Mouse (Mus musculus) lung, postnatal 14 days (tissue): ENCODE measurements around the gene Psg17.
"Not testable (repeated sequence)": the region's sequence is repeated elsewhere in the genome, so short reads cannot be mapped to it uniquely, and the experiment has no call there.

ENCODE experiments used
- DNase-seq: peaks from one replicate; pipeline ENCODE4 v3.0.0; 2021

Gene Psg17

DNA sequence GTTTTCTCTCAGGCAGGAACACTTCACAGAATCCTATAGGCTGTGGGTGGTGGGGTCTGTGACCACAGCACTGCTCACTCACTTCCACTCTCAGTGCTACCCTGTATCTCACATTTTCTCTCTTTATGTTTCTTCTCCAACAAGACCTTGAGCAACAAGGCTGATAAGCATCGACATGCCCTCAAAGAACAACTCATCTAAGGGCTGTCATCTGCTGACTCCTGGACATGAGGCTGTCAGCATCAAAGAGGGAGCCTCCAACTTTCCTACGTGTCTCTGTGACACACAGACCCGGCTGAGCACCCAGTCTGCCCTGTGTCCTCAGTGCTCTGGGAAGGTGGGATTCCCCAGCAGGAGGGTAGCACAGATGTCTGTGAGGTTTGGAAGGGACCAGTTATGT, at the start of gene Psg17:
Gene Psg17, minus strand, starts transcription at position 101 of the 400 bp plus-strand sequence.
- DNase-seq, result no peak

DNA sequence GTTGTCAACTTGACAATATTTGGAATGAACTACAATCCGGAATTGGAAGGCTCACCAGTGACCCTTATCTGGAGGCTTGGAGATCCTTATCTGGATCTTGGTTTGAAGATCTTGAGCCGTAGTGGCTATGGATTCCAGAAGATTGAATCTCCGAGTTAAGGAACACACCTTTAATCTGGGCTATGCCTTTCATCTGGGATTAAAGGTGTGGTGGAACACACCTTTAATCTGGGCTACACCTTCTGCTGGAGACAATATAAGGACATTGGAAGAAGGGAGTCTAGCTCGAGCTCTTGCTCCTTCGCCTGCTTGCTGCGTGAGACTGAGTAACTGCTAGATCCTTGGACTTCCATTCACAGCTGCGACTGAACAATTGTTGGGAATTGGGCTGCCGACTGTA, 49.6 kb upstream of the Psg17 start, which contains the start of gene Pglyrp1:
Gene Pglyrp1, plus strand, starts transcription at position 301 of the 400 bp plus-strand sequence.
- DNase-seq, result not testable (repeated sequence)

DNA sequence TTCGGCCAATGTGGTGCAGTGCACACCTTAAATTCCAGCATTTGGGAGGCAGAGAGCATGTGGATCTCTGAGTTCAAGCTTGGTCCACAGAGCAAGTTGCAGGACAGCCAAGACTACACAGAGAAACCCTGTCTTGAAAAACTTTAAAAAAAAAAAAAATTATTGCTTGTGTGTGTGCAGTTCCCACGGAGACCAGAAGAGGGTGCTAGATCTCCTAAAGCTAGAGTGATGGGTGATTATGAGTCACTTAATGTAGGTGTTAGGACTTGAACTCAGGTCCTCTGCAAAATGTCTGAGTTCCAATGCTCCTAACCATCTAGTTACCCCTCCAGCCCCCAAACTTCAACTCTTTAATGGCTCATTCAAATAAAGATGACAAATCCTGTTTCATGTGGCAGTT, 47.1 kb upstream of the Psg17 start:
- DNase-seq, result no peak

DNA sequence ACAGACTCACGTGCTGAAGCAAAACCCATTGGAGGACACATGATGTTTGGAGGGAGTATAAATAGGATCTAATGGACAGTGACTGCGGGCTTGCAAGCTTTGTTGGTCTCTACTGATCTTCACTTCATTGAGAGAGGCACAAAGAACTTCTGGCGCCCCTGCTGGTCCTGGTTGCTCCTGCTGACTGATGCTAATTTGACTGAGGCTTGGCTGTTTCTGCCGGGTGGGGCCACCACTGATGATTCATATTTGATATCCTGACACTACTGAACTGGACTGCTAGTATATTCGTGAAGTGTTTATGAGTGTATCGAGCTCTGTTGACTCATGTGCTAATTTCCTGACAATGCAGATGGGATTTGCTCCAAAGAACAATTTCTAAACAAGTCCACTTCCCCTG, 41.4 kb upstream of the Psg17 start:
- DNase-seq, result no peak

DNA sequence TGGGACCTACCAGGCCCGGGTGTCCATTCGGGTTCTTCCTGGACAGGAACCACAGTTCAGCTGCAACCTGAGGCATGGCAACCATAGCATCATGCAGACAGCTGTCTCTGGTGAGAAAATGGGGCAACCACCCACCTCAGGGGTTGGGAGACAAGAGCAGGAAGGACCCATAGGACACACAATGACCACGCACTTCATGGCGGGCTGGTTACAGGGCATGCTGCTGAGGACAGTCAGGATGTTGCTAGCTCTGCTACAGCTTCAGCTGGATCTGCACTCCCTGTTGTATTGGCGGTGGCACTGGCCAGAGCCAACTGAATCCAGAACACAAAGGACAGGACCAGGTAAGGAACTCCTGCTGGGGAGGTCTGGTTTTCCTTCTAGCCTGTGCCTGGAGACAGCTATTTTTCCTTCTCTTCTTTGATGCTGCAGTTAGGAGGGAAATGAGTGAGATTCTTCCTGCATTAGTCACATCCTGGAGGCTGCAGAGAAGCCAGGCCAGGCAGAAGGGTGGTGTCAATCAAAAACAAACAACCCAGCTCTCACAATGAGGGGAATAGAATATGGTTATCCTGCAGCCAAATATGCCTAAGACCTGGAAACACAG, 37.0 kb upstream of the Psg17 start:
- DNase-seq, result peak; percentile 39

DNA sequence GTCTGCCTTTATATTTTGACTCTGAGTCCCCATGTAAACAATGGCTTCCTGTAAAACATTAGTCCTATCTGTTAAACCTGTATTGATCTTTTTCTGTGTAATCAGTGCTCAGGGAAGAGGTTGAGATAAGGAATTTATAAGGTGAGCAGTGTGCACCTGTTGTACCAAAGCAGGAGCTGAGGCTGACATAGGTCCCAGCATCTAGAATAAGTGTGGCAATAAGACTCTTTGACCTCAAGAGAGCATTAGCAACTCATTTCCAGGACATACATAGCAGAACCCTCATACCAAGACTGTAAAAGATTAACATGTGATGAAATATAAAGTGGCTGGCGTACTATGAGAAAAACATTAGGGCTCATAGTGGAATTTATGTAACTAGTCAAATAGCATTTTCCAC, 27.0 kb upstream of the Psg17 start:
- no peak for DNase-seq

DNA sequence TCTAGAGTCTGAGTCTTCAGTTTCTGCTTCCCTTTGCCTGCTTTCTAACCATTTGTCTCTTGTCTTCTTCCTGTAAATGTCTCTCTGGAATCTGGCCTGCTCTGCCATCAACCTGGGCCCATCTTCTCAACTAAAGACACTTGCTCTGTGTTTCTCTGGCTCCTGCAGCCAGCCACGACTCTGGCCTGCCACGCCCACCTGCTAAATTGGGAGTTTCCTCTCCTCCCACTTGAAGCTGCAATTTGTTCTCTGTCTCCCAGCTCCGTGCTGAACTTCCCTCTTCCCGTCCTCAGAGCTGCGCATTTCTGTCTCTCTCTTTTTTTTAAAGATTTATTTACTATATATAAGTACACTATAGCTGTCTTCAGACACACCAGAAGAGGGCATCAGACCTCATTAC, 23.4 kb upstream of the Psg17 start:
- no peak for DNase-seq

DNA sequence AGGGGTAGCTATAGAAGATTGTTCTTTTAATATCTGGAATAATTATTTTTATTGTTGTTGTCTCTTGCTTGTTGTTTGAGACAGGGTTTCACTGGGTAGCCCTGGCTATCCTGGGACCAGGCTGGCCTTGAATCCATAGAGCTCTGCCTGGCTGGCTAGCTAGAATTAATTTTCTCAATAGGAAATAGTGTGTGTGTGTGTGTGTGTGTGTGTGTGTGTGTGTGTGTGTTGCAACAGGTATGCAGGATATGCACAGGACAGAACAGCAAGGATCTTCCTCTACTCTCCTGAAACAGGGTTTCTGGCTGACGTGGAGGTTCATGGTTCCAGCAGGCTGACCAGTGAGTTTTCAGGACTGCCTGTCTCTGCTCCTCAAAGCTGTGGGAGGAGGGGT, 19.8 kb upstream of the Psg17 start:
- no peak for DNase-seq

DNA sequence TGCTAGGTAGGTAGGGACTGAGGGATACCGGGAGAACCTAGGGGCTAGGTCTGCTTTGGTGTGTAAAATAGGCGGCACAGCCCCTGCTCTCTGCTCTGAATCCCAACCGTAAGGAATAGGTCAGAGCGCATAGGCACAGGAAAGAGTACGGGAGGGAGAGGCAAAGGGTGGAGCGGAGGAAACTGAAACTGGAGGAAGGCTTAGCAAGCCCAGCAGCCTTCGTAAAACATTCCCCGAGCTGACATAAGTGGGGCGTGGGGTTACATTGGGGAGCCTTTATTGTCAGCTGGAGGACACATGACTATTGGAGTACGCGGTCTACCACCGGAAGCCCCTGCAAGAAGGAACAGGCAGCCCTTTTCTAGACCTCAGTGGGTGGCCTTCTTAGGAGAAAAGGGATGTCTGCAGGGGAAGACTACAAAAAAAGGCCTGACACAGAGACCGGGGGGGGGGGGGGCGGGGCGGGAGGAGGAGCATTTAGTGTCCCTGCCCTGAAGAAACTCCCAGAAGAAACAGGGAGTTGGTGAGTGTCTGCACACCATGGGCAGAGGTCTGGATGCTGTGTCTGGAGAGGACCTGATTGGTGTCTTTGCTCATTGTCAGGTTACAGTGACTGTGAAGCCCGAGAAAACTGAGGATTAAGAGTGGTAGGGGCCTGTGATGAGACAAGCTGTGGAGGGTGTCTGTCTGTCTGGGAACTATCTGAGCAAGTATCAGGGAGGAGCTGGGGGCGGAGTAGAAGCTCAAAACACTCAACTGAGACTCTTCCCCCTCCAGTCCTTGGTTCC, 19.2 kb upstream of the Psg17 start:
- peak; percentile 70 for DNase-seq

DNA sequence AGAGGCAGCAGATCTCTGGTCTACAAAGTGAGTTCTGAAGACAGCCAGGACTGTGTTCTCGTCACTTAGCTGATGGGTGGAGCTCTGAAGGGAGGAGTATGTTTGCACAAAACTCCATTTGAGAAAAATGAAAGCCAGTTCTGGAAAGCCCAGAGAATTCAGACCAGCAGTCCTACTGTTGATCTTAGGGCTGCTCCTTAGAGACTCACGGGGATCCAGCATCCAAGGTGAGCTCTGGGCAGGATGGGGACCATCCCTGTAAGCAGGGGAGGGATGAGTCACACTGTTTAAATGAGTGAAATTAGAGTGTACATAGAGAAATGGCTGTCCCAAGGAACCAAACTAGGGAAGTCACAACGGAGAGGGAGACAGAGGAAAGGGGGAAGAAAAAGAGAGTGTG, 18.5 kb upstream of the Psg17 start, which contains the start of gene Mill2:
Gene Mill2, plus strand, starts transcription at position 102 of the 400 bp plus-strand sequence.
- peak; percentile 40 for DNase-seq

DNA sequence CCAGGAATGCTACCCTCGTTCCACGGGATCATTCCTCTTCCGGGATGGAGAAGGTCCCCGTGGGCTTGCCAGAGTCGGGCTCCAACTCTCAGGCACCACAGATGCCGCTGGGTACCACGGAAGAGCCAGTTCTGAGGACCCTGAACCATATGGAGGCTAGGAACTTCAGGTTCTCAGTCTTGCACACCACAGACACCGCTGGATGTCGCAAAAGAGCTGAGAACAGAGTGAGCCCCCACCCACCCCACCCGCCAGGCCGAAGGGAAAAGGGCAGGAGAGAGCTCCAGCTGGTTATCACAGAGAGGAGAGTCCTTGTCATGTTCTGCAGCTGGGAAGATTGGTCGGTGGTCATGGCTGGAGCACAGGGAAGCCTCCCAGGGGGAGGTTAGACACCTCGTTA, 10.9 kb upstream of the Psg17 start:
- peak; percentile 45 for DNase-seq

DNA sequence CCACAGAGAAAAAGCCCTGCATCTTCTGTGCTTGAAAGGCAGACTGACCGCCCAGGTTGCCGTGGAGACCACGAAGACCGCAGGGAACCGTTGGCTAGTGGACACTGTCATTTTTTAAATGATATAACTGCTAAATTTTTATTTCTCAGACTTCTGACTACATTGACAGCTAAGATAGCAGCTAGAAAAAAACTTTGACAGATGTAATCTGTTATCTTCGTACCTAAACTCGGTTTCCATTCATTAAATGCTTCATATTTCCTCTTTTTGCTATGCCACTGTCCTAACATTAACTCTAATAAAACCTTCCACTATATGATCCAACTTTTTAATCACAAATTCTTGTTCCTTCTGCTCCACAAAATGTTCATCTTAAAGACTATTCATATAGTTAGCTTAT, 8.1 kb upstream of the Psg17 start:
- no peak for DNase-seq

DNA sequence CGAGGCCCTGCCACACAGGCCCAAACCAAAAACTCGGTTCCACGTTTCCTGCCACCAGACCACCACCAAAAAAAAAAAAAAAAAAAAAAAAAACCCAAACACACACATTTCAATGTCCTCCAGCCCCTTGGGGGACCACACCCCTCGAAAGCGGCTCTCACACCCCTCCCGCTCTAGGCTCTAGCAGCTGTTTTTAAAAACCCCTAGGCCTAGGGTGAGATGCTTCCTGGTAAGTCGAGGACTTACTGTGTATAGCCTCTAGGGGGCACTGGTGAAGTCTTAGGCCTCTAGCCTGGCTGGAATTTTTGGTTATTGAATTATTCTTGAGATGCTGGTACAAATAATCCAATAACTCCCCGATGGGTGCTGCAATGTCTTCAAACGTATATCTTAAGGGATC, 7.2 kb upstream of the Psg17 start:
- no peak for DNase-seq

DNA sequence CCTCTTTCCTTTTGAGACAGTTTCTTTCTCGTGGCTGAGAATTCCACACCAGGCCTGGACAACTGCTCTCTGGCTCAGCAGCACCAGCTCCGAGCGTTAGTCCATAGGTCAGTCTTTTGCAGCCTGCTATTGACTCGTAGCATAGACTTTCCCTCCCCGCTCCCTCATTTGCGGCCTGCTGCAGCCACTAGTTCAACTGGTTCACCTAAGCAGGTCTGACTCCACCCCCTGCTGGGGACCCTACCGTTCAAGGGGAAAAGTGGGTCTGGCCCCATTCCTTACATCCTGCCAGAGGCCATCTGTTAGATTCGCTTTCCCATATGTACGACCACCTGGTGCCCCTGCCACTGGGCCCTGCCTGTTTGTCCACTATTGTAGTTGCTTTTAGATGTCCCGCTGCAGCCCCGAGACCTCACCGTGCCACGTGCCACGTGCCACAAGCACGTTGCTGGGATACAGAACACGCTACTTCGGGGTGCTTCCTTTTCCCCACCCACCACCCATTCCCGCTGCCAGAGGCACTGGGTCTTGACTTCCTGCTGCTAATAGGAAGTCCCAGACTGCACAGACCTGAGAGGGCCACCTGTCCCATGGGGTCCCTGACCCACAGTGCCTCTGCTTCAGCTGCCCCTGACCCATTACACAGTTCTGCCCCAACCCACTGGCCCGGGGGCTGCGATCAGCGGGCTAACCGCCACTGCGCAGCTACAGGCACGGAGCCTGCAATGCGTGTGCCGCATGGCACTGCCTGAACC, 6.6 kb upstream of the Psg17 start:
- DNase-seq, result no peak

DNA sequence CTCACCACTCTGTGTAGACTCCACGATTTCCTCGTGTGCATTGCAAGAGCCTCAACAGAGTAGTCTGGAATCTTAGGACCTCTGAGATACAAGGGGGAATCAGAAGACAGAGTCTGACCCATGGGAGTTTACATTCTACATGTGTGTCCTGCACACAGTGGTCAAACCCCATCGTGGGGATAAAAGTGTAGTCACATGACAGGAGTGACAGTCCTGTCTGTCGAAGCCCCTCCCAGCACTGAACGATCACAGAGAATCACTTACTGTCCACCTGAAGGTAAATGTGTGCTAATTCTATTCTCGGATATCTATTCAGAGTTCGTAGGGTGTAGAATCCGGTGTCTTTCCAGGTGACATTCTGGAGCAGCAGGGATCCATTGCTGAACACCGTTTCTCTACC, 3.1 kb downstream of the Psg17 start:
- no peak for DNase-seq

DNA sequence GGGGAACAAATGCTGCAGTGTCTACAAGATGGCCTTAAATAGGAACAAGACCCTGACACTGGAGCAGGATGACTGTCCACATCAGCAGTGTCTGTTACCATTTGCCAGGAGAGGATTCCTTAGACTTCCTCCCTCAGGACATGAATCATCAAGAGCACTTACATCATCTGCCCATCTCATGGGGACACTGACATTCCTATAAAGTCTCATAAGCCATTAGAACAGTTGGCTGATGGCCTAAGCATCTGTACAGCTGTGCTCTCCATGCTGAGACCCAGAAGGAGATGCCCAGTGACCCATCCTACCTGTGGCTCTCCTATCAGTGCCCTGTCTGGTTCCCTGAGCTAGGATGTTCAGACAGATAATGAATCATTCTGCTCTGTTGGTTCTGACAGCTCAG, 17.9 kb downstream of the Psg17 start:
- DNase-seq, result no peak

DNA sequence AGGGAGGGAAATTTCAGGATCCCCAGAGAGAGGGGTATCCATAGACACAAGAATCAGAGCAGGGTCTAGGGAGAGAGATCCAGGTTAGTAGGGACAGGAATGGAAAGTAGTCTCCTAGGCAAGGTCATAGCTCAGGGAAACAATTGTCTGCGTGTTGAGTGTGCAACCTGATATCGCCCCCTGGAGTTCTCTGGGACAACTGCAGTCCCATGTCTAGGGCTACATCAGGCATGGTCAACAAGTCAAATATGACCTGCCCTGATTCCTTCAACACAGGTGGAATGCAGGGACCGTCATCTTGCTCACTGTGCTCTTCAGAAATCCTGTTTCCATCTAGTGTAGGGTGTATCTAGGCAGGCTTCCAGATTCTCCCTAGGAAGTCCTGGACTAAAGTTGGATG, 22.3 kb downstream of the Psg17 start:
- no peak for DNase-seq

DNA sequence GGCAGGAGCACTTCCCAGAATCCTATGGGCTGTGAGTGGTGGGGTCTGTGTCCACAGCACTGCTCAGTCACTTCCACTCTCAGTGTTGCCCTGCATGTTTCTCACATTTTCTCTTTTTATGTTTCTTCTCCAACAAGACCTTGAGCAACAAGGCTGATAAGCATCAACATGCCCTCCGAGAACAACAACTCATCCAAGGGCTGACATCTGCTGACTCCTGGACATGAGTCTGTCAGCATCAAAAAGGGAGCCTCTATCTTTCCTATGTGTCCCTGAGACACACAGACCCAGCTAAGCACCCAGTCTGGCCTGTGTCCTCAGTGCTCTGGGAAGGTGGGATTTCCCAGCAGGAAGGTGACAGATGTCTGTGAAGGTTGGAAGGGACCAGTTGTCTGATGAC, 23.0 kb downstream of the Psg17 start, which contains the start of gene Psg19:
Gene Psg19, minus strand, starts transcription at position 101 of the 400 bp plus-strand sequence.
- DNase-seq, result no peak

DNA sequence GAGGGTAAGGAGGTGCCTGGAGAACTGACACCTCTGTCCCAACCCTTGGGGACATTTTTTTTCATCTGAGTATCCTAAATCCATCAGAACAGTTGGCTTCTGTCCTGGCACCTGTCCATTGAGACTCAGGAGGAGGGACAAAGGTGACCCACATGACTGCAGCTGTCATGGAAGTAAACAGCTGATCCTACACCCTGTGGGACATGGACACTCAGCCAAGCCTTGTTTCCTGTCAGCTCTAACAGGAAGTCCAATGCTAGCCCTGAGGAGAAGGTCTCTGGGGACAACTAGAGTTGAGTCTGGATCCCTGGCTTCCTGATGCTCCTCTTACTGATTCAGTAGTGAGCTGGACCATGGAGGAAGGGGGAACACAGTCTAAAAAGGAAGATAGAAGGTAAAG, 30.7 kb downstream of the Psg17 start:
- DNase-seq, result not testable (repeated sequence)

DNA sequence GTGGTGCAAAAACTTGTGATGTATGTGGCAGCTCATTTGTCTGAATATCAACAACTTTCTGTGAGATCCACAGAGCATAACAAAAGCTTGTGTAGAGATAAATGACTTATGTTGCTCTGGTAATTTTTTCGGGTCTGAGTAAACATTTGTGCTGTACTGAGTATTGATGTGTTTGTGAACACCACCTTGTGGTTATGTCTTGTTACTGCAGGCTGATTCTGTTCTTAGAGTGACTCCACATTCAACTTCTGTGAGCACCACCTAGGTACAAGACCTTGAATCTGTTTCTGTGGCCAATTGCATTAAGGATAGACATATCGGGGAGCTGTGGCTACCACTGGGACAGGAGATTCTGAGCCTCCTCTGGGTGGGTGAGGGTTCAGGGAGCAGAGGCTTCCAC, 40.1 kb downstream of the Psg17 start:
- not testable (repeated sequence) for DNase-seq

DNA sequence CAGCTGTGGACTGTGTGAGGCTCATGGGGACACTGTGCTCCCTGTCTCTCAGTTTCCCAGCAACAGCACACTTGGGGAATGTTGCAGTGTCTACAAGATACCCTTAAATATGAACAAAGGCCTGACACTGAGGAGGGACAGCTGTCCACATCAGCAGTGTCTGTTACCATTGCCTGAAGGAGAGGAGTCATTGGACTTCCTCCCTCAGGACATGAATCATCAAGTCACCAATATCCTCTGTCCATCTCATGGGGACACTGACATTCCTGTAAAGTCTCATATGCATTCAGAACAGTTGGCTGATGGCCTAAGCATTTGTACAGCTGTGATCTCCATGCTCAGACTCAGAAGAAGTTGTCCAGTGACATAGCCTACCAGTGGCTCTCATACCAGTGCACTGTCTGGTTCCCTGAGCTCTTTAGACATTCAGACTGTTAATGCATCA, 42.0 kb downstream of the Psg17 start:
- DNase-seq, result no peak
